Mouse (Mus musculus): ENCODE measurements around the gene Olfr430.

GRCm38 (mm10) chr1:174052981-174053380 is 13.4 kb upstream of the Olfr430 start:
- TF ChIP-seq CTCF (IDR thresholded peaks at IDR 0.05; ENCODE audit: low read depth) (no peak), EP300 (IDR thresholded peaks at IDR 0.05; ENCODE audit: low read depth) (no peak)

Measured in liver, postnatal 0 days (tissue).